Mouse (Mus musculus) frontal cortex, adult (tissue): ENCODE measurements around the gene Adprhl1.

Source experiments
- ATAC-seq: cut with Nextera tagmentation; 2 replicates; pipeline ENCODE4 v1.9.2; 2017; ENCODE audit warnings: mild to moderate bottlenecking, moderate library complexity, mixed read lengths; ENCODE audit not compliant: low TSS enrichment

The Adprhl1 gene

GRCm38 (mm10) chr8:13197493-13197892 lies 56.5 kb downstream of the Adprhl1 start:
- no peak for ATAC-seq

GRCm38 (mm10) chr8:13194818-13195217 lies 59.1 kb downstream of the Adprhl1 start:
- ATAC-seq = no peak

- no peak for ATAC-seq
Measured at GRCm38 (mm10) chr8:13190235-13190634, 63.7 kb downstream of the Adprhl1 start.

DNA sequence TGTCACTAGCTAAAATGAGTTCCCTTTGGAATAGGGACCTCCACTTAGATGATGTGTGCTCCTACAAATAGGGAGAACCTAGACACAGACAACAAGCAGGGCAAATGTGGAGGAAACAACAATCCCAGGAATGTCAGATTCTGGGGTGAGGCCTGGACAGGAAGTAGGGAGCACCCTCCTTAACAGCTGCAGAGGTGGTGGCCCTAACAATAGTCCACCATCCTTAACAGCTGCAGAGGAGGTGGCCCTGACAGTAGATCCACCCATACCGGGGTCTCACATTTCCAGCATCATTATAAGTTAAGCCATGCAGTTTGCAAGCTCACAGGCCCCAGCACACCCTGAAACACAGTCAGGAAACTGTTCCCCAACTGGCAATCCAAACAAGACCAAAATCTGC lies 65.1 kb downstream of the Adprhl1 start:
- ATAC-seq = no peak

DNA sequence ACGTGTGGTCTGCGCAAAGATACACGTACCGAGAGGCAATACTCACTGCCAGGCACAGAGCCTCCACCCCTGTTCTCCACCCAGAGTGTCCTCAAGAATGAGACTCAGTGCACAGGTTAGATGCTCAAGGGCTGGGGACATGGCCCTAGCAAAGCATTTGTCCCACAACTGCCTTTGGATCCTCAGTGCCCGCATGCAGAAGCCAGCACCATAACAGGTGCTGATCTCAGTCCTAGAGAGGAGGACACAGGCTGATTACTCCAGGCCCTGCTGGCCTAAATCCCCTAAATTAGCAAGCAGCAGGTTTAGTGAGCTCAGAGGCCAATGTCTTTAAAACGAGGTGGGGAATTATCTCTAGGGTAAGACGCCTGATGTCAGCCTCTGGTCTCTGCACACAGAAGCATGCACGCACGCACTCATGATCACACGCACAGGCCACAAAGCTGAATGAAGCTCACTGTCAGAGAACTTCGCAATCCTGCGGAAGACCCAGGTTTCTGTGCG lies 65.9 kb downstream of the Adprhl1 start:
- ATAC-seq = no peak

GRCm38 (mm10) chr8:13187638-13188037 lies 66.3 kb downstream of the Adprhl1 start:
- ATAC-seq = no peak

GRCm38 (mm10) chr8:13187229-13187628 lies 66.7 kb downstream of the Adprhl1 start:
- ATAC-seq = no peak

DNA sequence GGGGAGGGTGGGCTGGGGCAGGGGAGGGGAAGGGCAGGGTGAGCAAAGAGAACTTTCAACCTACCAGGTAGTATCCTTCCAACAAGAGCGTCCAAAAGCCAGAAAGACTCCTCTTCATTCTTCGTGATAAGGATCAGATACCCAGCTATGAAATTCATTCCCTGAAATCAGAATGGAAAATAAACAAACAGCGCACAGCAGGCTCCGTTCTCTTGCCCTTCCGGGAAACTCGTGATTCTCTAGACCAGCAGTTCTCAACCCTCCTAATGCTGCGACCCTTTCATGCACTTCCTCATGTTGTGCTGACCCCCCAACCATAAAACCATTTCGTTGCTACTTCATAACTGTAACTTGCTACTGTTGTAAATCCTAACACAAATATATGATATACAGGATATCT lies 67.1 kb downstream of the Adprhl1 start:
- no peak for ATAC-seq

- ATAC-seq = no peak
Measured at GRCm38 (mm10) chr8:13181691-13181976, 72.3 kb downstream of the Adprhl1 start.

GRCm38 (mm10) chr8:13180911-13181690 lies 72.9 kb downstream of the Adprhl1 start:
- ATAC-seq = no peak

GRCm38 (mm10) chr8:13180408-13180807 lies 73.6 kb downstream of the Adprhl1 start:
- ATAC-seq = no peak

- no peak for ATAC-seq
Measured at GRCm38 (mm10) chr8:13179948-13180347, 74.0 kb downstream of the Adprhl1 start.

DNA sequence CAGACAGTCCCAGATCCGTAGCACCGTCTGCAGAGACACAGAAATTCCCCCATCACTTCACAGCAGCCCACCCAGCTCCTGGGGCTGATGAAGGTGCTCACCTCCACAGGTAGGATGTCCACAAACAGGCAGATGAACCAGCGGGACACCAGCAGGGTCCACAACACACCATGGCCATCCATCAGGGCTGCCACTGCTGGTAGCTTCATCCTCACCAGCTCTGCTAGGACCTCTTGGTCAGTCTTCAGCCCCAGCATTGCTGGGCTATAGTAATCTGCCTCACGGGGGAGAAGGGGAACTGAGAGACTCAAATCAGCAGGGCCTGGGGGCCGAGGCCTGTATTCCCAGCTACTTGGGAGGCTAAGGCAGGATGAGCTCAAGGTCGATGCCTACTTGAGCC lies 74.5 kb downstream of the Adprhl1 start:
- no peak for ATAC-seq

- ATAC-seq = no peak
Measured at GRCm38 (mm10) chr8:13178137-13178536, 75.8 kb downstream of the Adprhl1 start.

DNA sequence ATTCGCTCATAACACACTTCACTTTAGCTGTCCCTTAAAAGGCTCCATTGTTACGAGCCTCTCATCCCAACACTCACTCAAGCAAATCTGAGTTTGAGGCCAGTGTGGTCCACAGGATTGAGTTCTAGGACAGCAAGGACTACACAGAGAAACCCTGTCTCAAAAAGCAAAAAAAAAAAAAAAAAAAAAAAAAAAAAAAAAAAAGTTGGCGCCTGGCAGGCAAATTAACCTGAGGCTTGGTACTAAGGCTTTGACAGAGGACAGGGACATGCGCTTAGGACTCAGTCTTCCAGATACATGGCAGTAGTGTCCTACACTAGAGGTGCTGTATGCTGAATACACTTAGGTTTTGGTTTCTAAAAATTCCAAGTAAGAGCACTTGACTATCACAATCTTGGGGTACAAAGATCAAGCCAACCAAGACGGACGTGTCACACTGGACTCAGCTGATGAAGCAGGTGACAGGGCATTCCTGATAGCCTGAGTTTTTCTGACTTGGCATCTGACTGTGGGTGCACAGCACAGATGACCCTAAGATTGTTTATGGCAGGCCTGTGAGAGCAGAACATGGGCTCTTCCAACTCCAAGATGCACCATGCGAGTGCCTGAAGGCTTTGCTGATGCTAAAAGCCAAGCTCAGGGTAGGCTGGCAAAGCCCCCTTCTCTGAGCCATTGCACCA lies 76.6 kb downstream of the Adprhl1 start:
- ATAC-seq = no peak

GRCm38 (mm10) chr8:13175650-13176049 lies 78.3 kb downstream of the Adprhl1 start:
- no peak for ATAC-seq

DNA sequence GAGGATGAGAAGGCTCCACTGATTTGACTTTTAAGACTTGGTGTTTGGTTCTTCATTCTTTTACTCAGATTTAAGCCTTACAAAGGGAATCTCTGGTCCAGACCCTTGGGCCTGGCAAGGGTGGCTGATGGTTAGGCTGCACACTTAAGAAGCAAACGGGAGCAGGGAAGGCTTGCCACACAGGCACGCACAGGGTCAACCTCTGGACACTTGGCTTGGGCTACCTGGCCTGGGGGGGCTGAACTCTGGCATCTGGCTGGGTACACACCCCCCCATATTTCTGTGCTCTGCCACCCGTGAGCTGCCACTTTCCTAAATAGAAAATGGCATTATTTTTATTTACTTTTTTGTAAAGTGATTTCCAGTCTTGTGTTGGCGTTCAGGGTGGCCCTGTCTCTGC lies 79.2 kb downstream of the Adprhl1 start:
- no peak for ATAC-seq

- no peak for ATAC-seq
Measured at GRCm38 (mm10) chr8:13174305-13174704, 79.7 kb downstream of the Adprhl1 start.
